Mouse (Mus musculus) megakaryocyte, embryonic 14.5 days (primary cell): ENCODE data around the gene Stk32c. TPM values are rescaled to one million over a fixed set of nuclear protein-coding genes. Genes with fewer than 3 reads are reported as not detected.

ENCODE experiments used
- H3K27me3 ChIP-seq: replicated peaks from 2 replicates; pipeline ENCODE3; 2012; ENCODE audit warnings: inconsistent platforms
- H3K36me3 ChIP-seq: replicated peaks from 2 replicates; pipeline ENCODE3; 2012; ENCODE audit warnings: low read length, inconsistent platforms, mixed read lengths
- H3K4me1 ChIP-seq: 2 replicates; pipeline ENCODE4 v1.6.1; 2012; ENCODE audit warnings: inconsistent platforms
- H3K4me3 ChIP-seq: replicated peaks from 2 replicates; pipeline ENCODE3; 2012; ENCODE audit warnings: moderate library complexity, mild to moderate bottlenecking, inconsistent platforms
- H3K9me3 ChIP-seq: 2 replicates; pipeline ENCODE4 v1.6.1; 2012; ENCODE audit warnings: inconsistent platforms
- FLI1 ChIP-seq: IDR thresholded peaks from 2 replicates; pipeline ENCODE4 v1.6.1; 2012; ENCODE audit warnings: low read length, inconsistent platforms, mixed read lengths
- GATA1 ChIP-seq: IDR thresholded peaks from 3 replicates; pipeline ENCODE4 v1.6.1; 2012; ENCODE audit warnings: mixed read lengths, low read length, inconsistent platforms, borderline replicate concordance
- polyA plus RNA-seq: library from polyadenylated mRNA; stranded (reverse); fragments of >175 nt; gene quantifications from 2 replicates; pipeline ENCODE4 v1.2.3, GENCODE M21; 2012; ENCODE audit warnings: low replicate concordance; ENCODE audit not compliant: insufficient read depth

Gene Stk32c
- polyA plus RNA-seq, 1 experiment: not detected

DNA sequence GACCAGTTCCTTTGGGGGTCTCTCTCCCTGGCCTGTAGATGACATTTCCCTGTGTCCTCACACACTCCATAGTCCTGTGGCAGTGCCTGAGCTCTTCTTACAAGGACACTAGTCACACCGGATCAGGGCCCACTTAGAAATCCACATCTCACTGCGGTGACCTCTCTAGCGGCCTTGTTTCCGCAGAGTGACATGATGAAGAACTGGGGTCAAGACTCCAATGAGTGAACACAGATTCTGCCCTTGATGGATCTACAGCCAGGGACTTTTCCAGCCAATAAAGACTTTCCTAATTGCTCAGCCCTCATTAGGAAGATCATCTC is 4.4 kb downstream of the Stk32c start:
- Histone ChIP-seq H3K4me3 (no peak overlapping the region), H3K36me3 (no peaks in the 10 kb centered on the region), H3K9me3 (no peaks in the 10 kb centered on the region), H3K4me1 (peaks cover 40% of the 10 kb centered on the region), H3K27me3 (peaks cover 11% of the 10 kb centered on the region)
- TF ChIP-seq GATA1 (no peak), FLI1 (no peak)

DNA sequence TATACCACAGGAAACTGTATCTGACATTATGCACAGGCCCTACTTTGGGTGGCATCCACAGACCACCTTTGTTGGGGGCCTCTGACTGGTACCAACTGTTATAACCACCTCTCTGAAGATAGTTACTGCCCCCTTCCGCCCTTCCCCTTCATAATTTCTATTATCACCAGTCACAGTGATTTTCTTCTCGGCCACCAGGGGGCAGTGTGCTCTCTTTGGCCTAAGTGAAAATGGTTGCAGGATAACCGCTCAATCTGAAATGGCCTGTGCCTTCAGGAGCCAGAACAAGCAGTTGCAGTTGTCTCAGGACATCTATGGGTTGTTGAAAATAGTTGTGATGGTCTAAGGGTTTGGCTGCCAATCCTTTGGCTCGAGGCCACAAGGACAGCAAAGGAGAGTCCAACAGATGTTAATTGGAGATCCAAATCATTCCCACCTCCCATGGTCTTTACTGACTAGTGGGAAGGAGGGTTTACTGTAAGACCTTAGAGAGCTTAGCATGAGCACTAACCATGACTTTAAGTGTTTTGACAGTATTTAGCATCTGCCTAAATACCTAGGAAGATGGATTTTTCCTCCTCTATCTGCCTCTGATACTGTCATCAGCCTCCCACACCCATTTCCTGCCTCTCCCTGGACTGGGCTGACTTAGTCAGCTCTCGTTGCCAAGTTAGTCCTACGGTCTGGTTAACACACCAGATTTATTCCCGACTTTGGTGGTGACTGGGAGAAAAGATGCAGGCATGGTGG is 4.9 kb downstream of the Stk32c start:
- peaks cover 11% of the 10 kb centered on the region for H3K27me3 ChIP-seq
- TF ChIP-seq FLI1 (no peak), GATA1 (no peak)
- peaks cover 34% of the 10 kb centered on the region for H3K4me1 ChIP-seq
- no peak overlapping the region for H3K4me3 ChIP-seq
- H3K9me3 ChIP-seq: no peaks in the 10 kb centered on the region
- H3K36me3 ChIP-seq: no peaks in the 10 kb centered on the region

DNA sequence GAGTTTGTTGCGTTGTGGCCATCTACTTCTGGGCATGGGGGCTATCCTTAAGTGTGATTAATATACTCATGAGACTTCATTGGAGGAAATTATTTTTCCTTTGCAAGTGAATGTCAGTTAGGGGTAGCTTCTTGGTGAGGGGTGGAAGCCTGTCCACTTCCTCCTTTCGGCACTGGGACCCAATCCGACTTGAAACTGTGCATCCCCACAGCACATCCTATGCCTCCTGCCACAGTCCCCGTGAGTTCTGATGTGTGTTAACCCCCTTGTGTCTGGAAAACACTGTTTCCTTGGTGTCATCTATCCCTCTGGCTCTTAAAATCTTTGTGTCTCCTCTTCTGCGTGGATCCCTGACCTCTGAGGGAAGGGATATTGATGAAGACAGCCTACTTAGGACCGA is 11.9 kb downstream of the Stk32c start:
- peaks cover 27% of the 10 kb centered on the region for H3K4me1 ChIP-seq
- TF ChIP-seq GATA1: no peak
- no peak for TF ChIP-seq FLI1
- H3K27me3 ChIP-seq: peaks cover 48% of the 10 kb centered on the region
- H3K9me3 ChIP-seq: no peaks in the 10 kb centered on the region
- H3K4me3 ChIP-seq: no peak overlapping the region
- H3K36me3 ChIP-seq: no peaks in the 10 kb centered on the region

DNA sequence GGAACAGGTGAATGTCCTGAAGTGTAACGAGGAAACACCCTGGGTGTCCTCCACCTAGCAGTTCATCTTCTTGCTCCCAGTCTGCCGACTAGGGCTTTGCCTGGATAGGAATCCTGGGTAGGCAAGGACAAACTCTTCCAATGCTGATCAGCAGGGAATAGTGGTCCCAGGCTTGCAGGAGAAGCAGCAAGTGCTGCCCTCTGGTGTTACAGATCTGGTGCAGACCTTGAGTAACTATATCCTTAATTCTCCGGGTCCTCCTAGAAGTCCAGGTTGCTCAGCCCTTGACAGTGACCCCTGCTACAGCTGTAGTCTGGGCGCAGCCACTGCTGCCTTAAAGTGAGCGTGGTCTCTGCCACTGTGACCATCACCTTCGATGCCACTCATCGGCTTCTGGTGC is 13.0 kb downstream of the Stk32c start:
- H3K9me3 ChIP-seq: no peaks in the 10 kb centered on the region
- peaks cover 53% of the 10 kb centered on the region for H3K27me3 ChIP-seq
- H3K4me1 ChIP-seq: peaks cover 34% of the 10 kb centered on the region
- no peak overlapping the region for H3K4me3 ChIP-seq
- TF ChIP-seq GATA1: no peak
- H3K36me3 ChIP-seq: no peaks in the 10 kb centered on the region

DNA sequence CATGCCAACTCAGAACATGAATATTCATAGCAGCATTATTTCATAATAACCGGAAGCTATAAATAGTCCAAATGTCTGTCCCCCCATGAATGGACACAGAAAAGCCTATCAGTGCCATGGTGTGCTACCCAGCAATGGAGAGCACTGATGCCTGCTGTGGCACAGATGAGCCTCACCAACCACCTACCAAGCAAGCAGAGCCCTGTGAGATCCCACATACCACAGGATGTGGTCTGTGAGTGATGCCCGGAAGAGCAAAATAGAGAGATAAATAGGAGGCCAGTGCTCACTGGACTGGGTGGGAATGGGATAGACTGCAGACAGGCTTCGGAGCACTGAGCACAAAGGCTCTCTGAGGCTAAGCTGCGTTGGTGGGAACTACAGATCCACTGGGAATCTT is 16.1 kb downstream of the Stk32c start:
- H3K27me3 ChIP-seq: peaks cover 68% of the 10 kb centered on the region
- H3K4me3 ChIP-seq: peak overlapping the region; percentile 69
- H3K9me3 ChIP-seq: no peaks in the 10 kb centered on the region
- TF ChIP-seq FLI1 (peak; percentile 61; the same call in 1 of the 2 replicates), GATA1 (no peak)
- no peaks in the 10 kb centered on the region for H3K36me3 ChIP-seq
- peaks cover 38% of the 10 kb centered on the region for H3K4me1 ChIP-seq

DNA sequence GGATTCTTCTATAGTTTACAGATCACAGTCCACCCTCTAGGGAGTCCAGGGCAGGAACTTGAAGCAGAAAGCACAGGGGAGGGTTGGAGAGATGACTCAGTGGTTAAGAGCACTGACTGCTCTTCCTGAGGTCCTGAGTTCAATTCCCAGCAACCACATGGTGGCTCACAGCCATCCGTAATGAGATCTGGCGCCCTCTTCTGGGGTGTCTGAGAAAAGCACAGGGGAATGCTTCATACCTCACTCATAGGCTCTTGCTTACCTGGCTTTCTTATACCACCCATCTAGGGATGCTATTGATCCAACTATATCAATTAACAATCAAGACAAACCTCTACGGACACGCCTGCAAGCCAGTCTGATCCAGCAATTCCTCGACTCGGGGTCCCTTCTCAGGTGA is 21.5 kb downstream of the Stk32c start:
- Histone ChIP-seq H3K4me1 (peaks cover 32% of the 10 kb centered on the region), H3K9me3 (peaks cover 27% of the 10 kb centered on the region), H3K4me3 (no peak overlapping the region), H3K27me3 (peaks cover 76% of the 10 kb centered on the region), H3K36me3 (no peaks in the 10 kb centered on the region)
- TF ChIP-seq GATA1 (no peak), FLI1 (no peak)

DNA sequence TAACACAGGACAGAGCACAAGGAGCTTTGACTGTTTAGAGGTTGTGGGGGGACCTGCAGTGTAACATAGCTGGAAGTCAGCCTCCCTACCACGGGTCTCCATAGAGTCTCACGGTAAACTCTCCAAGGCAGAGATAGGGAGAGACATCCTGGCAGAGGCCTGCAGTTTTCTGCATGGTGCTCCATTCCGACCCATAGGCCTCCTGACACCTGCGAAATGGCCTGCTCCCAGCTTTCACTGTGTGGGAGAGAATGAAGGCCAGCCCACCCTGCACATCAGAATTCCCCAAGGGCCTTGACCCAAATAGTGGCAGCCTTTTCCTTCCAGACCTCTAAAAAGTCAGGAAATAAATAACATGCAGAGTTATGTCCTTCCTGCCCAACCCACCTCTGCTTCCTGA is 22.5 kb downstream of the Stk32c start:
- H3K4me1 ChIP-seq: peaks cover 21% of the 10 kb centered on the region
- TF ChIP-seq FLI1 (no peak), GATA1 (no peak)
- peaks cover 27% of the 10 kb centered on the region for H3K9me3 ChIP-seq
- peaks cover 84% of the 10 kb centered on the region for H3K27me3 ChIP-seq
- H3K36me3 ChIP-seq: no peaks in the 10 kb centered on the region
- no peak overlapping the region for H3K4me3 ChIP-seq

DNA sequence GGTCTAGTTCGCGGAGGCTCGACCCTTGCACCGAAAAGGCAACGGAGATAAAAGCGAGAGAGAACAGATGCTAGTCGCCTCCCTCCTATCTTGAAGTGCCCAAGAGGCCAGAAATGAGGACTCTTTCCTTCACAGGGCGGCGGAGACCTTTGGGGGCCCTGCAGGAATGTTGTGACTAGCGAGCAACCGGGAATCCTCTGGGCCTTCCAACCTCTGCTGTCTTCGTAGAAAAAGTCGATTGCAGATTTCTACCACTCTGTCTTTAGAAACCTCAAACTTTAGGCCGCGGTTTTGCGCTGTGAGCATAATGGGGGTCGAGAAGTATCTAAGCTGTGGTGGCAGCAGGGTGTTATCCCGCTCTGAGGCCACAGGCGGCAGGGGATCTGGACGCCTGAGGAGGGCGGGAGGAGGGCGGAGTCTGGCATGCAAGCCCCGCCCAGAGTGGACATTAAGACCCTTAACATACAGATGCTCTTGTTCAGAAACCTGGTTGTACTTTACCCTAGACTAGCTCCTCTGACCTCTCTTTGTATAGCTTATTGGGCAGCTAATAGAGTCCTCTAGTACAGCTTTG is 24.4 kb downstream of the Stk32c start:
- Histone ChIP-seq H3K9me3 (peaks cover 27% of the 10 kb centered on the region), H3K4me1 (peaks cover 17% of the 10 kb centered on the region), H3K27me3 (peaks cover 87% of the 10 kb centered on the region), H3K4me3 (peak overlapping the region; percentile 91), H3K36me3 (no peaks in the 10 kb centered on the region)
- TF ChIP-seq GATA1: no peak
- no peak for TF ChIP-seq FLI1

DNA sequence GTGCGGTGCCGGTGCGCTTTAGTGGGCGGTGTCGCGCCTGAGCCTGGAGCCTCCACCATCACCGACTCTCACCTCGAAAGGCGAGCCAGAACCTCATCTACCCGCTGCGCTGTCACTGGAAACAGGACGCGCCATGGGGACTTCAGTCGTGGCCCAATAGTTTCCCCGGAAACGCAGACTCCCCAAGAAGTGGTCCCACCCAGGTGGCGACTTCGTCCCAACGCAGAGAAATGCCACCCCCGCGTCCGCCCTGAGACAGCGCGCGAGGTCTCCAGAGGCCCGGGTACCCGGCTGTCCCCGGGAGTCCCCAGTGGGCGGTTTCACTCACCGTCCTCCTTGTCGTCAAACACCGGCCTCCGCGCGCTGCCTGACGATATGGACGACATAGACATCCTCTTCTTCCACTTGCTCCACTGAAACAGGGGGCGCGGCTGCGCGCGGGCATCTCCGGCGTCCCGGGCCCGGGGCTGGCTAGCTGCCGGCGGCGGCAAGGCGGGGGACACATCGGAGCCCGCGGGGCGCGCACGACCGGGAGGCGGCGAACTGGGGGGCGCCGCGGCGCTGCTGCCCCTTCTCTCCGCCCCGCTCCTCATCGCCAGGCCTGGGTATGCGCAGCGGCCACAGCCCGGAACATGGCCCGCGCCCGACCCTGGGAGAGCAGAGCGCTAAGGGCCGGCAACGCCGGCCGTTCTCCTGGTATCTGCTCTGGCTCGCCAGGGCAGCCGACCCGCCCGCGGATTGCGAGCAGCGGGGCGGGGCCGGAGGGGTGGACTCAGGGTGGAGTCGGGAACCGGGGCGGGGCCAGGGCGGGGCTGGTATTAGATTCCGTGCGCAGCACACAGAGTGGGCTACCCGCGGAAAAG is 25.1 kb downstream of the Stk32c start:
- TF ChIP-seq FLI1 (no peak), GATA1 (no peak)
- H3K4me3 ChIP-seq: peak overlapping the region; percentile 91

DNA sequence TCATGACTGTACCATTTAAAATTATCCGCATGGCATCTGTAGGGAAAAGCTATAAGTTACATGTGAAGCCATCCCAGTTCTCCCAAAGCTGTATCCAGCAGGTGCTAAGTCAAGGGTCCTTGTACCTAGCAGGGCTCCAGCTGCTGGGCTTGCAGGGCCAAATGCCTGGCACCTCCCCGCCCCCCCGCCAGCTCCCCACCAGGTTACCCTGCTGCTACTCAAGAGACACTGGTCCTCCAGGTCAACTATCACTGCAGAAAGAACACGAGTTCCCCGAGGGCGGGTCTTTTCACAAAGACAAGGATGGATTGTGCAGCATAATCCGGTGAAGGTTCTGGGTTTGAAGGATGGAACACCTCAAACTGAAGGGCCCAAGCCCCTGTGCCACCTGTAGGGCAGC is 25.8 kb downstream of the Stk32c start:
- Histone ChIP-seq H3K4me3 (peak overlapping the region; percentile 91), H3K9me3 (peaks cover 27% of the 10 kb centered on the region), H3K36me3 (no peaks in the 10 kb centered on the region), H3K27me3 (peaks cover 82% of the 10 kb centered on the region), H3K4me1 (peaks cover 17% of the 10 kb centered on the region)
- TF ChIP-seq FLI1: no peak
- TF ChIP-seq GATA1: no peak

More for the DNA sequence above, 25.1 kb downstream of the Stk32c start:
- Histone ChIP-seq H3K27me3 (peaks cover 82% of the 10 kb centered on the region), H3K36me3 (no peaks in the 10 kb centered on the region), H3K4me1 (peaks cover 17% of the 10 kb centered on the region), H3K9me3 (peaks cover 27% of the 10 kb centered on the region)
